Mouse (Mus musculus): ENCODE measurements around the gene Lhfpl5. TPM values are rescaled to one million over a fixed set of nuclear protein-coding genes. Genes with fewer than 3 reads are reported as not detected.

Gene Lhfpl5
- total and polyA plus RNA-seq, 2 experiments from 2014 or later, result 21.0 to 28.6 TPM

DNA sequence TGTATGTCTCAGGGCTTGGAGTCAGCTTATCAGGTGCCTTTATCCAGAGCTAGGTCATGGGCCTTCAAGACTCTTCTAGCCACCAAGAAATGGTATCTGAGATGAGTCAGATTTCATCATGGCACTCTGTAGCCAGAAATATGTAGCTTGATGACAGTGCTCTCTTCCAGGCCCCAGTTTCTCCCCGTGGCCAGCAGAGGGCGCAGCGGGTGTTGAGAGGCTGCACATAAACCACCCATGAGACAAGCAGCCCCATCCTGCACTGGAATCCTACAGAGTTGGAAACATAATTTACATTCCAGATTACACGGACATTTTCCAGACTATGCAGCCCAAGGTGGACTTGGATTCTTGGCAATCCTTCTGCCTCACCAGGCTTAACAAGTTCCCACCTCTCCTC is 17.6 kb downstream of the Lhfpl5 start:
- Histone ChIP-seq H3K4me1 (ENCODE audit: insufficient read depth, low read length) (no peaks in the 10 kb centered on the region), H3K36me3 (ENCODE audit: insufficient read depth, low read length) (peaks cover 61% of the 10 kb centered on the region), H3K27me3 (ENCODE audit: insufficient read depth, low read length) (no peaks in the 10 kb centered on the region), H3K4me3 (ENCODE audit: low read depth, low read length) (no peak overlapping the region), H3K4me2 (ENCODE audit: low read depth, low read length, poor library complexity, severe bottlenecking) (no peak overlapping the region), H3K9me3 (ENCODE audit: low read length) (no peaks in the 10 kb centered on the region), H3K27ac (ENCODE audit: low read depth, low read length) (no peak overlapping the region), H3K9ac (replicated peaks; ENCODE audit: low read length, poor library complexity, severe bottlenecking) (no peak overlapping the region)
- 7% methylated on average over 4 of the region's 4 CpGs for WGBS
- peak; percentile 90 for TF ChIP-seq CTCF (IDR thresholded peaks at IDR 0.05)
- DNase-seq (ENCODE audit: low spot score), result peak; percentile 70
- no peak for ATAC-seq (ENCODE audit: low FRiP score)

DNA sequence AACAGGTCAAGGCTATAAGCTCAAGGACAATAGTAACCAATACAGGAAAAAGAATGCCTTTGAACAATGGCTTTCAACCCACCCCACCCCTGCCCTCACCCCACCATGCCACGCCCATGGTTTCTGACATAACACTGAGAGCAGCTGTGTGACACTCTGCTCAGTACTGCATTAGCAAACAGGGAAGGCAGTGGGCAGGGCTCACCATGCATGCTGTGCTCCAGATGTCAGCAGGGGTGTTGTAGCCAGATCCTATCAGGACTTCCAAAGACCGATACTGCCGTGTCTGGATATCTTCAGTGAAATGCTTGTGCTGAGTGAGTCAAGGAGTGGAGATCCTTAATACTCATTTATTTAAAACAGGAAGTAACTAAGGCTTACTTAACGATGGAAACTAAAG is 18.5 kb downstream of the Lhfpl5 start:
- Histone ChIP-seq H3K4me2 (ENCODE audit: low read depth, low read length, poor library complexity, severe bottlenecking) (no peak overlapping the region), H3K27me3 (ENCODE audit: insufficient read depth, low read length) (no peaks in the 10 kb centered on the region), H3K9ac (replicated peaks; ENCODE audit: low read length, poor library complexity, severe bottlenecking) (no peak overlapping the region), H3K4me3 (ENCODE audit: low read depth, low read length) (no peak overlapping the region), H3K36me3 (ENCODE audit: insufficient read depth, low read length) (peaks cover 59% of the 10 kb centered on the region), H3K9me3 (ENCODE audit: low read length) (no peaks in the 10 kb centered on the region), H3K4me1 (ENCODE audit: insufficient read depth, low read length) (no peaks in the 10 kb centered on the region), H3K27ac (ENCODE audit: low read depth, low read length) (no peak overlapping the region)
- no peak for DNase-seq (ENCODE audit: low spot score)
- ATAC-seq (ENCODE audit: low FRiP score), result no peak
- 78% methylated on average over 4 of the region's 4 CpGs for WGBS
- no peak for TF ChIP-seq CTCF (IDR thresholded peaks at IDR 0.05)

DNA sequence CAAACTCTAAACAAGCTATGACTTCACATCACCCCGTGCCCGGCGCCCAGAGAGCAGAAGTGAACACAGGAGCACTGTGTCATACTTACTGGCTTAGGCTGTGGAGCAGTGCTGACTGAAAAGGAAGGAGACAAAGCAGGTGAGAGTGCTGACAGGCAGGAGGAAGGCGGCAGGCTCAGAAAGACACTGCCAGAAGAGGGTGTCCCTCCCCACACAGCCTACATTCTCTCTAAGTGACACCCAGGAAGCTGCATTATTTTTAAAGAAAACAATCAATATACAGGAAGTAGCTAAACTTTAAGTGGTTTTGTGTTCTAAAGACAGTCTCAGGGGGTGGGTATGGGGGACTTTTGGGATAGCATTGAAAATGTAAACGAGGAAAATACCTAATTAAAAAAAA is 25.3 kb downstream of the Lhfpl5 start:
- H3K4me2 ChIP-seq (ENCODE audit: low read depth, low read length, poor library complexity, severe bottlenecking), result no peak overlapping the region
- 93% methylated on average over 5 of the region's 5 CpGs for WGBS
- no peaks in the 10 kb centered on the region for H3K9me3 ChIP-seq (ENCODE audit: low read length)
- ATAC-seq (ENCODE audit: low FRiP score) (no peak), DNase-seq (ENCODE audit: low spot score) (no peak)
- H3K4me3 ChIP-seq (ENCODE audit: low read depth, low read length), result no peak overlapping the region
- H3K27ac ChIP-seq (ENCODE audit: low read depth, low read length), result no peak overlapping the region
- H3K27me3 ChIP-seq (ENCODE audit: insufficient read depth, low read length), result no peaks in the 10 kb centered on the region
- no peak for TF ChIP-seq CTCF (IDR thresholded peaks at IDR 0.05)
- no peak overlapping the region for H3K9ac ChIP-seq (replicated peaks; ENCODE audit: low read length, poor library complexity, severe bottlenecking)
- H3K4me1 ChIP-seq (ENCODE audit: insufficient read depth, low read length), result no peaks in the 10 kb centered on the region
- H3K36me3 ChIP-seq (ENCODE audit: insufficient read depth, low read length), result peaks cover 77% of the 10 kb centered on the region

GRCm38 (mm10) chr17:28601557-28602250 is 26.3 kb downstream of the Lhfpl5 start:
- H3K9me3 ChIP-seq (ENCODE audit: low read length), result no peaks in the 10 kb centered on the region
- H3K27me3 ChIP-seq (ENCODE audit: insufficient read depth, low read length), result no peaks in the 10 kb centered on the region
- ATAC-seq (ENCODE audit: low FRiP score) (no peak), DNase-seq (ENCODE audit: low spot score) (no peak)
- no peaks in the 10 kb centered on the region for H3K4me1 ChIP-seq (ENCODE audit: insufficient read depth, low read length)
- WGBS, result 85% methylated on average over 9 of the region's 9 CpGs
- H3K4me3 ChIP-seq (ENCODE audit: low read depth, low read length), result no peak overlapping the region
- H3K4me2 ChIP-seq (ENCODE audit: low read depth, low read length, poor library complexity, severe bottlenecking), result no peak overlapping the region
- no peak overlapping the region for H3K9ac ChIP-seq (replicated peaks; ENCODE audit: low read length, poor library complexity, severe bottlenecking)
- no peak for TF ChIP-seq CTCF (IDR thresholded peaks at IDR 0.05)
- no peak overlapping the region for H3K27ac ChIP-seq (ENCODE audit: low read depth, low read length)
- peaks cover 81% of the 10 kb centered on the region for H3K36me3 ChIP-seq (ENCODE audit: insufficient read depth, low read length)

GRCm38 (mm10) chr17:28609543-28609942 is 34.1 kb downstream of the Lhfpl5 start:
- Histone ChIP-seq H3K9ac (replicated peaks; ENCODE audit: low read length, poor library complexity, severe bottlenecking) (no peak overlapping the region), H3K27me3 (ENCODE audit: insufficient read depth, low read length) (no peaks in the 10 kb centered on the region), H3K9me3 (ENCODE audit: low read length) (no peaks in the 10 kb centered on the region), H3K36me3 (ENCODE audit: insufficient read depth, low read length) (peaks cover 17% of the 10 kb centered on the region), H3K4me3 (ENCODE audit: low read depth, low read length) (no peak overlapping the region), H3K4me1 (ENCODE audit: insufficient read depth, low read length) (no peaks in the 10 kb centered on the region), H3K27ac (ENCODE audit: low read depth, low read length) (no peak overlapping the region), H3K4me2 (ENCODE audit: low read depth, low read length, poor library complexity, severe bottlenecking) (no peak overlapping the region)
- no peak for DNase-seq (ENCODE audit: low spot score)
- TF ChIP-seq CTCF (IDR thresholded peaks at IDR 0.05), result no peak; the same call in 1 of the 2 replicates
- ATAC-seq (ENCODE audit: low FRiP score), result no peak
- WGBS, result 84% methylated on average over 3 of the region's 3 CpGs

DNA sequence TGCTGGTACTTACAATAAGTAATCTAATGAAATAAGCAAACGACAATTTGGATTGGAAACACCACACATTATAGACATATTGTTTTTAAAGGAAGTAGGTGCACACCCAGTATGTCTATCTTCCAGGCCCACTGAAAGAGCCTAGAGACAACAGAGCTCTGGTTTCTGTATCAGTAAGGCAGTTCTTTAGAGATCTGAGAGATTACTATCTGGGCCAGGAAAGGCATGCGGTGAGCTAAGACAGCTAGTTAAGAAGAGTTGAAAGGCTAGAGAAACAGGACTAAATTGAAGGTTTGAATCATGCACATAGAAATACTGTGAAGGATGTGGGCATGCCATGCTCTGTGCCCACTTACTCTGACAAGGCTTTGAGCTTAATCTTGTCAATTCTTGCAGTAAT is 37.2 kb downstream of the Lhfpl5 start:
- TF ChIP-seq CTCF (IDR thresholded peaks at IDR 0.05), result no peak
- Histone ChIP-seq H3K27me3 (ENCODE audit: insufficient read depth, low read length) (no peaks in the 10 kb centered on the region), H3K4me2 (ENCODE audit: low read depth, low read length, poor library complexity, severe bottlenecking) (no peak overlapping the region), H3K9ac (replicated peaks; ENCODE audit: low read length, poor library complexity, severe bottlenecking) (no peak overlapping the region), H3K4me1 (ENCODE audit: insufficient read depth, low read length) (no peaks in the 10 kb centered on the region), H3K9me3 (ENCODE audit: low read length) (no peaks in the 10 kb centered on the region), H3K27ac (ENCODE audit: low read depth, low read length) (no peak overlapping the region), H3K4me3 (ENCODE audit: low read depth, low read length) (no peak overlapping the region), H3K36me3 (ENCODE audit: insufficient read depth, low read length) (peaks cover 4% of the 10 kb centered on the region; the same call in 1 of the 2 replicates)
- DNase-seq (ENCODE audit: low spot score) (no peak), ATAC-seq (ENCODE audit: low FRiP score) (no peak)
- 84% methylated on average over 2 of the region's 2 CpGs for WGBS
